Mouse (Mus musculus): Measurements from ENCODE around the gene Trappc2. TPM values are rescaled to one million over a fixed set of nuclear protein-coding genes. Genes with fewer than 3 reads are reported as not detected.

The Trappc2 gene
- total RNA-seq, 2 experiments from 2014 or later: 51.9 to 58.3 TPM

Other genes starting within 250 kb of the Trappc2 start
- gene Gpm6b, start 201.7 kb upstream of the Trappc2 start, total RNA-seq (2021): 100 to 1,000 TPM; 607 to 613 TPM
- 1 to 10 TPM; 5.9 to 6.2 TPM for gene Ofd1, start 130 bp downstream of the Trappc2 start, total RNA-seq (2021)
- gene Rab9, start 39.3 kb downstream of the Trappc2 start, total RNA-seq (2021): 10 to 100 TPM; 31.9 to 37.6 TPM
- gene Tceanc, start 78.0 kb downstream of the Trappc2 start, total RNA-seq (2021): 1 to 10 TPM; 1.2 TPM
- 1 to 10 TPM; 2.3 to 2.5 TPM for gene Egfl6, start 145.1 kb downstream of the Trappc2 start, total RNA-seq (2021)